Mouse (Mus musculus) embryonic fibroblast, embryonic 13.5 days (primary cell): ENCODE data around the gene Lgi1. TPM values are rescaled to one million over a fixed set of nuclear protein-coding genes. Genes with fewer than 3 reads are reported as not detected.

ENCODE experiments used
- H3K27ac ChIP-seq: 2 replicates; pipeline ENCODE4 v1.5.1; 2012; ENCODE audit warnings: low read length, control low read depth, inconsistent platforms; ENCODE audit not compliant: insufficient read depth
- H3K4me1 ChIP-seq: 2 replicates; pipeline ENCODE4 v1.6.1; 2011; ENCODE audit warnings: low read length; ENCODE audit not compliant: control insufficient read depth, insufficient read depth
- H3K4me3 ChIP-seq: 2 replicates; pipeline ENCODE4 v1.5.1; 2011; ENCODE audit warnings: mild to moderate bottlenecking, control low read depth, low read length; ENCODE audit not compliant: insufficient read depth
- CTCF ChIP-seq: IDR thresholded peaks from 2 replicates; pipeline ENCODE4 v1.5.1; 2011; ENCODE audit warnings: mild to moderate bottlenecking, control low read depth, low read length, moderate library complexity, borderline replicate concordance; ENCODE audit not compliant: insufficient read depth
- POLR2A ChIP-seq: IDR thresholded peaks from 2 replicates; pipeline ENCODE4 v1.6.1; 2011; ENCODE audit warnings: low read depth, mild to moderate bottlenecking, control low read depth, low read length, moderate library complexity
- polyA plus RNA-seq: library from polyadenylated mRNA; stranded (reverse); fragments of >200 nt; gene quantifications from 2 replicates; pipeline ENCODE4 v1.2.4, GENCODE M21; 2011; ENCODE audit warnings: low read depth; ENCODE audit not compliant: missing spikeins, insufficient read length

Gene Lgi1
- polyA plus RNA-seq, 1 experiment: 0.16 TPM

GRCm38 (mm10) chr19:38282407-38282806 lies 18.1 kb downstream of the Lgi1 start:
- H3K4me3 ChIP-seq: no peak overlapping the region
- no peak for TF ChIP-seq POLR2A
- TF ChIP-seq CTCF: no peak
- H3K27ac ChIP-seq: no peak overlapping the region
- no peaks in the 10 kb centered on the region for H3K4me1 ChIP-seq

GRCm38 (mm10) chr19:38288556-38288955 lies 24.2 kb downstream of the Lgi1 start:
- no peak for TF ChIP-seq POLR2A
- TF ChIP-seq CTCF: no peak
- Histone ChIP-seq H3K27ac (no peak overlapping the region), H3K4me3 (no peak overlapping the region), H3K4me1 (no peaks in the 10 kb centered on the region)

DNA sequence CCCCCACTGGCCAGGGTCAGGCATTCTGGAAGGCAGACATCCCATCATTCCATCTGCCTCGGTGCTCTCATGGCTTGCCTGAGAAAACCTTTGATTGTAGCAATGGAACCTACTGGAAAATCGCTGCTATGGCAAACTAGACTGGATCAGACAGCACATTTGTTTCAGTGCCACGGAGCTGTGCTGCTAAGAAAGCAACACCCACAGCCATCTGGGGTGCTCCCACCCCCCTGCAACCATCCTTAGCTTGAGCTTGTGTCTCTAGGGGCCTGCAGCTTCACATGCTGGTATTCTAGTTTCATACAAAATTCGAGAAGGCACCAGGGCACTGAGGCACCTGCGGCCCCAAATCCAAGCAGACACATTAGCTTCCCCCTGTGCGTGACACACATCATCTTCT lies 27.1 kb downstream of the Lgi1 start:
- Histone ChIP-seq H3K4me1 (no peaks in the 10 kb centered on the region), H3K27ac (no peak overlapping the region), H3K4me3 (no peak overlapping the region)
- TF ChIP-seq CTCF (no peak), POLR2A (no peak)

- no peak overlapping the region for H3K27ac ChIP-seq
- no peak overlapping the region for H3K4me3 ChIP-seq
- TF ChIP-seq CTCF: no peak
- no peak for TF ChIP-seq POLR2A
- H3K4me1 ChIP-seq: no peaks in the 10 kb centered on the region
Measured at GRCm38 (mm10) chr19:38298018-38298626, 33.8 kb downstream of the Lgi1 start.

DNA sequence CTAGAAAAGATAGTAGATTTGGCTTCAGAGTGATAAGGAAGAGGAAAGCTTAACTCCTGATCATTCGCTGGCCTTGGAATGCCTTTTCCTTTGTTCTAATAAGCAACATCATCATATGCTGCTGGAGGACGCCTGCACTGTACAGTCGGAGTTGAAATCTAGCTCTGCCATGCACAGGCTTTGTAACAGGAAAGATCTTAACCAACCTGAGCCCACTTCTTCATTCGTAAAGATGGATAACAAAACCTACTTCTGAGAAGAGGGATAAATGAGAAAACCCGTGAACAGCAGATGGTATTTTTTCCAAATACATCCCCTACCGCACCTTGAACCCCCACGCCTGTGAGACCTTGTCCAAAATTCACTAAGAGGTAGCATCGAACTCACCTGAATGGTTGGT lies 43.8 kb downstream of the Lgi1 start:
- Histone ChIP-seq H3K4me1 (no peaks in the 10 kb centered on the region), H3K27ac (no peak overlapping the region), H3K4me3 (no peak overlapping the region)
- TF ChIP-seq CTCF (no peak), POLR2A (no peak)

- Histone ChIP-seq H3K27ac (no peak overlapping the region), H3K4me3 (no peak overlapping the region), H3K4me1 (no peaks in the 10 kb centered on the region)
- TF ChIP-seq POLR2A (no peak), CTCF (no peak)
Measured at GRCm38 (mm10) chr19:38315099-38315498, 50.8 kb downstream of the Lgi1 start.

DNA sequence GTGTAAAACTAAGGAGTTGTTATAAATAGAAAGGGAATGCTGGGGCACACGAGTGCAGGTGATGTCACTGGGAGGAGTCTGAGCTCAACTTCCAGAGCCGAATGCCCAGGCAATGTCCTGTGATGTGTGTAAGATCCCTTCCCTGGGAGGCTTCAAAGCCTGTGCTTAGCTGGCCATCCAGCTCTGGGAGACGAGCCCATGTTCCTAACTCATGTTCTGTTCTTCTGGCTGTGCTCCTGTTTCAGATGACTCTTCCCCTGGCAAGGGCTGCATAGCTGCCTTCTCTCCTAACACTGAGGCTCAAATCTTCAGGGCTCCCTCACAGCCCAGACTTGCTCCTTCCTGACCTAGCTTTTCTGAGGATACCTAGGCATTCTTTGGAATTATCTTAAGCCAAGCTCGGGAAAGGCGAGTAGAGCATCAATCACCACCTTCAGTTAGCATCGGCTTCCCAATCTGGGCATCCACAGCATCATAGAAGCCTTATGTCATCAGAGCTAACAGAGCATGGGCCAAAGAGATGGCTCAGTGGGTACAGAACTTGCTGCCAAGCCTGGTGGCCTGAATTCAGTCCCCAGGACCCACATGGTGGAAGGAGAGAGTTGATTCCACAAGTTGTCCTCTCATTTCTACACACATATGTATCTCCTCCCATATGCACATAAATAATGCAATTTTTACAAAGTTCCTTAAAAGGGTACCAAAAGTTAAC lies 52.4 kb downstream of the Lgi1 start:
- H3K27ac ChIP-seq: no peak overlapping the region
- H3K4me1 ChIP-seq: no peaks in the 10 kb centered on the region
- H3K4me3 ChIP-seq: no peak overlapping the region
- TF ChIP-seq CTCF: no peak
- no peak for TF ChIP-seq POLR2A

DNA sequence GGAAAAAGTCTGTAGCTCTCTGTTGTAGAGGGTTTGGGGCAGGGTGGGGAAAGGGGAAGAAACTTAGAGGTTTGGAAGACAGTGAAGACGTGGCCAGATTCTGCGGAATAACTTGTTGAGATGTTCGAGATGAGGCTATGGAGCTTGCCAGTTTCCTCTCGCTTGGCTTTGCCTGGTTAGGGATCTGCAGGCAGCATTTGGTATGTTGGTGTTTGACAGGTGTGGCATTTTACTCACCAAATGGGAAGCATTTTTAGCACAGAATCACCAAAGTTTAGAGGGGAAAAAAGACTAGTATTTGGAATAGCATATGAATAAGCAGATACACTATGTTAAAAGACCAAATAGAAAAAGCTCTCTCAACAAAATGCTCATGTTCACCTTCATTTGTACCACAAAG lies 54.0 kb downstream of the Lgi1 start:
- no peak overlapping the region for H3K4me3 ChIP-seq
- TF ChIP-seq POLR2A (no peak), CTCF (no peak)
- H3K4me1 ChIP-seq: peaks cover 5% of the 10 kb centered on the region; the same call in 1 of the 2 replicates
- H3K27ac ChIP-seq: no peak overlapping the region

GRCm38 (mm10) chr19:38319168-38319567 lies 54.8 kb downstream of the Lgi1 start:
- TF ChIP-seq CTCF (no peak), POLR2A (no peak)
- H3K4me1 ChIP-seq: peaks cover 5% of the 10 kb centered on the region

GRCm38 (mm10) chr19:38320651-38321188 lies 56.4 kb downstream of the Lgi1 start:
- Histone ChIP-seq H3K4me1 (peaks cover 5% of the 10 kb centered on the region), H3K27ac (no peak overlapping the region), H3K4me3 (no peak overlapping the region)
- TF ChIP-seq POLR2A (no peak), CTCF (no peak)

More at GRCm38 (mm10) chr19:38319168-38319567, 54.8 kb downstream of the Lgi1 start:
- Histone ChIP-seq H3K4me3 (no peak overlapping the region), H3K27ac (no peak overlapping the region)
